Mouse (Mus musculus) lung, adult 18-20 months (tissue): ENCODE results near the gene Lix1l.

ENCODE experiments used
- DNase-seq, 2 experiments: peaks; one replicate each; pipeline ENCODE4 v3.0.0; 2022; ENCODE audit warnings: mixed read lengths in 2 of 2

Lix1l gene

GRCm38 (mm10) chr3:96600639-96601250, at the start of gene Lix1l:
TSS of gene Lix1l (plus strand) at chr3:96601149.
- DNase-seq = peak; percentile 95 to 96

DNA sequence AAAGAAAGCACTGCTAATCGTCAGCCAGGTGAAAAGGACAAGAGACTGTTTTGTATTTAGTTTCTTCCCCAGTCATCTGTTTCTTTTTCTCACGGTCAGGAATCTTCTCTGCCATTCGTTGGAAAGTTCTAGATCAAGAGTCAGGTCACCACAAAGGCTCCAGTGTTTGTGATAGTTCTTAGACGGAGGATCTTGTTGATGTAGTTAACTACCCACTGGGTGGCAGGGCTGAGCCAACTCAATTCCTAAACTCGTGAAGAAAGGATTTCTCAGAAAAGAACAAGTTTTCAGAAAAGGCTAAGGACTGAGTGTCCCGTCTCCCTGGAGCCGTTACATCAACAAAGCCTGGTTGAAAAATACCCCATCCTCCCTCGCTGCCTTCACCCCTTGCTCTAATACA, 49.7 kb upstream of the Lix1l start:
- DNase-seq = peak; percentile 77 to 83

DNA sequence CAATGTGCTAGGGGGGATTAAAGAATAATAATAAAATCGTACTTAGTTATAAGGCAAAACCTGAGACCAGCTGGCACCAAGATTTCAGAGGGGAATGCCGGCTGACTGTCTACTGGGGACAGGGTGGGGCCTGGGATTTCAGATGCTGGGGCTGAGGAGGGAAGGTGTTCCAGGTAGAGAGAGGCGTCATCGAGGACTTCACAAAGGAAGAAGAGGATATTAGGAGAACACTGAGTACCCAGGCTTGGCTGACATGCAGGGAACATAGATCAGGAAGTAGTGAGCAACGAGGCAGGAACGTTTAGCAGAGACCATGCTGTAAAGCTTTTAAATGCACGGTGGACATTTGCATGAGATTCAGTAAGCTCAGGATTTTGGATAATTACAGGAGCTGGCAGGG, 49.1 kb upstream of the Lix1l start:
- DNase-seq = no peak

GRCm38 (mm10) chr3:96553601-96554000, 47.3 kb upstream of the Lix1l start:
- no peak for DNase-seq

- no peak for DNase-seq
Measured at GRCm38 (mm10) chr3:96554251-96554650, 46.7 kb upstream of the Lix1l start.

- peak; percentile 90 to 93 for DNase-seq
Measured at GRCm38 (mm10) chr3:96555041-96555596, 45.8 kb upstream of the Lix1l start.

DNA sequence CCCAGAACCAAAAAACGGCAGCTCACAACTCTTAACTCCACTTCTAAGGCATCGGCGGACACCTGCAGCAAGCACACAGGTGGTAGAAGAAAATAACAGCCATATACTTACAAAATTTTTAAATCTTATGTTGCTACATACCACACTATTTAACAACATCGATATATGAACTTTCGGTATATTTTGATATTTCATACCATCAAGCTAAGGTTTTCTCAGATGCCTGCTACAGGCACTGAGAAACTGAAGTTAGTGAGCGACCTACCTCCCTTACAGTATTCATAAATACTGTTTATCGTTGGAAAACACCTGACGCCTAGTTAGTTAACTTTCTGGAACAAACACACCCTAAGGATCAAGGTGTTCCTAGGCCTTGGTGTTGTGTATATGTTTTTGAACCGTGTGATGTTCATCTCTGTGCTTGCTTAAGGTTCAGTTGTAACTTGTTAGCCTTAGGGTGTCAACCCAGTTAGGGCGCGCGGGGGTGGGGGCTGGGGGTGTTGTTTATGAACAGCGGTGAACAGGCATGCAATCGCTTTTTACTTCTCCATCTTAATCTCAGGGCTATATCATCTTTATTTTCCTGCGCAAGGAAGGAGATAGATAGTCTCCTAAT, 44.8 kb upstream of the Lix1l start:
- DNase-seq = no peak

DNA sequence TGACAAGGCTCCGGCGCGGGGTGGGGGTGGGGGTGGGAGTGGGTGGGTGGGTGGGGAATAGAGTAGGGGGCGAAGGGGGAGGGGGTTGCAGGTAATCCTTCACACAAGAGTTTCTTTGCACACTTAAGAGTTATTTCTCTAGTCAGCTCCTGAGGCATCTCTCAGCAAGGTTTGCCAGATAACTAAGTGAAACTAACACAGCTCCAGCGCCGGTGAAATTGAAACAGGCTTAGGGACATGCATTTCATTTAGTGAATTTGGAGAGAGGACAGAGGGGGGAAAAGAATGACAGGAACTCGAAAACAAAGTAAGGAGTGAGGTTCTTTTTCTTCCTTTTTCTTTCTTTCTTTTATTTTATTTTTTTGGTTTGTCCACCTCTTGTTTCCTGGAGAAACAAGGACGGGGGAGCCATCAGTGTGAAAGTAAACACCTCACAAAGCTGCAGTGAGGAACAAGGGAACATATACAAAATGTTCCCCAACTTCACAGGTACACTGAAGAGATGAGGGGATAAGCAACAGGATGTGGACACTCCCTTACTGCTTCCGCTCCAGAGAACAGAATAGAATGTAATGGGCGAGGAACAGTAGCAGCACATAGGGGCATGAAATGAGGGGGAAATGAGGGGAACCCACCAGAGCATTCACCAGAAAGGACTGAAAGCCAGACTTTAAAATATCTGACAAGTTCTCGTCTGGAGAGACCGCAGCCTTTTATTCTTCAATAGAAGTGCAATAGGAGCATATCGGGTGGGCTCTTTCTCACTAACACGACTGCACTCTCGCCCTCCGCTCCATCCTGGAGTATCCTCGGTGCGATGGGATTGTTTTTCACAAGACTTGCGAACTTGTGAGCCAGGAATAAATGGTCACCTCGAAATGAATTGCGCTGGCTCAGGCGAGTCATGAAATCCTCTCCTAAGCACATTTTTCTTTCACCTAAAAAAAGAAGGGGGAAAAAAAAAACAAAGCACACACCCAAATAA, 44.0 kb upstream of the Lix1l start:
- DNase-seq = no peak

DNA sequence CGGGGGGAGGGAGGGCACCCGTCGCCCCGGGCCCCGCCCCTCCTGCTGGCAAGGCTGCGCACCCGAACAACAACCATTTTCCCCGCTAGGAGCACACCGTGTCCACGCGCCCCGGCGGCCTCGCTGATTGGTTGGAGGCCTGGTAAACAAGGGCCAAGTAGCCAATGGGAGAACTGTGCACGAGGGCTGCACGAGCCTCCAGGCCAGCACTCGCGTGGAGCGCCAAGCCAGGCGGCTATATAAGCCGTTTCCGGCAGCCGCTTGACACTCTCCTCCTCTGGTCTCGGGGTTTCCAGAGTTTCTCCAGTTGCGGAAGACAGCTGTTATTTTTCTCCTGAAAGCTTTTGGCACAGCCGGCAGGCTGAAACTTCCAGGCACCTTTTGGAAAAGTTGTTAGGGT, 43.3 kb upstream of the Lix1l start, which contains the start of gene Txnip:
Gene Txnip (plus strand): TSS at position 264 of the 400 bp plus-strand sequence.
- DNase-seq = peak; percentile 100

DNA sequence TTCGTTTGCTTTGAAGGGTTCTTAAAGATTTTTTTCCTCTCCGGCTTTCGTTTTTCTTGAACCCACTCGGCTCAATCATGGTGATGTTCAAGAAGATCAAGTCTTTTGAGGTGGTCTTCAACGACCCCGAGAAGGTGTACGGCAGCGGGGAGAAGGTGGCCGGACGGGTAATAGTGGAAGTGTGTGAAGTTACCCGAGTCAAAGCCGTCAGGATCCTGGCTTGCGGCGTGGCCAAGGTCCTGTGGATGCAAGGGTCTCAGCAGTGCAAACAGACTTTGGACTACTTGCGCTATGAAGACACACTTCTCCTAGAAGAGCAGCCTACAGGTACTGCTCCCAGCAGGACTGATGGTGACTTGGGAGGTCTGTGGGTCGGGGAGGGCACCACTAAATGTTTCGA, 42.8 kb upstream of the Lix1l start:
- no peak for DNase-seq

- no peak for DNase-seq
Measured at GRCm38 (mm10) chr3:96558668-96559196, 42.2 kb upstream of the Lix1l start.

- DNase-seq = no peak
Measured at GRCm38 (mm10) chr3:96559398-96559910, 41.5 kb upstream of the Lix1l start.

DNA sequence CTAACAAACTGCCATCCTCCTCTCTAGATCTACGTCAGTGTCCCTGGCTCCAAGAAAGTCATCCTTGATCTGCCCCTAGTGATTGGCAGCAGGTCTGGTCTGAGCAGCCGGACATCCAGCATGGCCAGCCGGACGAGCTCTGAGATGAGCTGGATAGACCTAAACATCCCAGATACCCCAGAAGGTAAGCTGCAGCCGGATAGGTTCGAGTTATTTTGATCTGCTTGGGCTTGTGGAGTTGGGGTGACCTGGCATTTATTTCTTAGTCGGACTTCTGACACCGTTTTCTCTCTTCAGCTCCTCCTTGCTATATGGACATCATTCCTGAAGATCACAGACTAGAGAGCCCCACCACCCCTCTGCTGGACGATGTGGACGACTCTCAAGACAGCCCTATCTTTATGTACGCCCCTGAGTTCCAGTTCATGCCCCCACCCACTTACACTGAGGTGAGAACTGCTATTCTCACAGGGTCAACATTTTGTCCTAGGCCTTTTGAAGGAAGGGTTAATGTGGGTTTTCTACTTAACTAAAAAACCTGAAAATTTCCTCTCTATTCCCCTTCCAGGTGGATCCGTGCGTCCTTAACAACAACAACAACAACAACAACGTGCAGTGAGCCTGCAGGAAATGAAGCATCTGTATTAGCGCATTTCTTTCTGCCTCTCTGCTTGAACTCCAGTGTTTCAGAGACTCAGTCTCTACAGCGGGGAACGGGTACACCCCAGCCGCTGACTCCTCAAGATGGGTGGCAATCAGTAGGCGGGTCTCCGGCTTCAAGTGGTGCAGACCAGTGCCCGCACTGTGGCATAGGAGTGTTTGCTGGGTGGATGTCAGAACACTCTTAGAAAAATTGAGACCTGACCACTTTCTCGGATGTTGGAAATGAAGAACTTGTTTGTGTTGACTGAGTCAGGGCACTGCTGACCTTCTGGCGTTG, 40.8 kb upstream of the Lix1l start:
- DNase-seq = no peak

DNA sequence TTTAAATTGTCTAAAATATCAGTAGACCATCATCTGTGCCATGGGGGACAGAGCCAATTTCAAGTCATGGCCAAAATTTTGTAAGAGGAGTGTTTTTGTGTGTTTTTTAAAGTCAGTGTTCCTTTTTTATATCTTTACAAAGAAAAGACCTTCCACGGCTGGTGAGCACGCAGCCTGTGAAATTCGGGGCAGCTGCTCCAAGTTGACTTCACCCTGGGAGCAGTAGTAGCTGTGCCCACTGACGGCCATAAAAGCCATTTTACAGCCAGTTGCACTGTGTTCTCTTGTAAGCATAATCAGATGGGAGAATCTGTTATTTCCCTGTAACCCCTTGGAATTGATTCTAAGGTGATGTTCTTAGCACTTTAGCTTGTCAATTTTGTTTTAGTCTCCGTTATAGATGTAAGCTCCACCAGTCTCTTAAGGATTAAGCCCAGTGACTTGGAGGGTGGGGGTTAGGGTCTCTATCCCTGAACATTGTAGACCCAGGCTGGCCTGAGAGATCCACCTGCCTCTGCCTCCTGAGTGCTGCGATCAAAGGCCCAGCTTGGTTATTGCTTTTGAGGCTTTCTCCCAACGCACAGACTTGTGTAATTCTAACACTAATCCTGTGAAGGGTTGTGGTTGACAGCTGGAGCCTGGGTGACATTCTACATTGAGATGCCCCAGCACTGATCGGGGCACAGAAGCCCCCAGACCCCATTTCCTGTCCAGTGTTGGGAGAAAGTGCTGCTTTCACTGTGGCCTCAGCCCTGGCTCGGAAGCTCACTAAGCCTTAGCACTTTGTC, 39.9 kb upstream of the Lix1l start:
- DNase-seq = no peak

DNA sequence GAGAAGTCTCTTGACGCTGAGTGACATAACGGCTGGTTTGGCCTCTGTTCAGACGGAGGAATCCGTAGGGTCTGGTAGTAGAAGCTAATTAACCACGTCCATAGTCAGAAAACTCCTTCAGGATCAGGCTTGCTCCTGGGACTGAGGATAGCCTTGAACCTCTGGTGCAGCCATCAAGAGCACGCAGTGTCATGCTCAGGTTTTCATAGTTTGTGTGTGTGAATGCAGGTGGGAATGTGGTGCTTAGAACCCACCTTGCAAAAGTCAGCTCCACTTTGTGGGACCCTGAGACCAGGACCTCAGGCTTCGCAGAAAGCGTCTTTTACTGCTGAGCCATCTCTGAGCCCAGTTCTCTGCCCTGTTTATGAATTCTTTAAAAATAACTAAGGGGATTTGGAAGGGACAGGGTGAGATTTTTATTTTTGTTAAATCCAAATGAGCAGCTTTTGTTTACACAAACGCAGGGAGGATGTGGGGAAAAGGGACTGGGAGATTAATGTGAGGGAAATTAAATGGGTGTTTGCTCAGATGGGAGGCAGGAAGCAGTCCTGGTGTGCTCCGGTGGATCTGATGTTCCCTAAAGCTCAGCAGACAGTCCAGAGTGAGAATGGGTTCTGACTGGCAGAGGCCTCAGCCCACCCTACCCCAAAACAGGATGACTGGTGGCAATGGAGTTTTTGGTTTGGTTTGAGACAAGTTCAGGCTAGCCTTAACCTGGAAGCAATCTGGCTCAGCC, 38.8 kb upstream of the Lix1l start:
- DNase-seq = no peak

GRCm38 (mm10) chr3:96563267-96563666, 37.7 kb upstream of the Lix1l start:
- no peak for DNase-seq

GRCm38 (mm10) chr3:96563911-96564632, 36.9 kb upstream of the Lix1l start:
- peak; percentile 80 to 88 for DNase-seq

DNA sequence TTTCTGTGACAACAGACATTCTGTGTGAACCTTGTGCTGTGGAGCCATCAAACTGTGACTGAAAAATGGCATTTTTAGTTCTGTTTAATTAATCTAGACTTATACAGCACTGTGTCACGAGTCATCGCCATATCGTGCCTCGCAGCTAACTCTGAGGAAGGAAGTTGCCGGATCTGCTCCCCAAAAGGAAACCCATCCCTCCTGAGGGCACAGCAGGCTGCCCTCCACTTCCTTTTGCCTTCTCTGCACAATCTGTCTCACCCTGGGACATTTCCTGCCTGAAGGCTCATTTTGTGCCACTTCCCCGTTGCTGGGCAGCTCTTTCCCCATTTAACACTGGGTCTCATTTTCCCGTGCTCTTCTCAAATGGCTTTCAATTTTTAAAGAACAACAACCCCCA, 36.3 kb upstream of the Lix1l start:
- DNase-seq = peak; percentile 80 to 82

DNA sequence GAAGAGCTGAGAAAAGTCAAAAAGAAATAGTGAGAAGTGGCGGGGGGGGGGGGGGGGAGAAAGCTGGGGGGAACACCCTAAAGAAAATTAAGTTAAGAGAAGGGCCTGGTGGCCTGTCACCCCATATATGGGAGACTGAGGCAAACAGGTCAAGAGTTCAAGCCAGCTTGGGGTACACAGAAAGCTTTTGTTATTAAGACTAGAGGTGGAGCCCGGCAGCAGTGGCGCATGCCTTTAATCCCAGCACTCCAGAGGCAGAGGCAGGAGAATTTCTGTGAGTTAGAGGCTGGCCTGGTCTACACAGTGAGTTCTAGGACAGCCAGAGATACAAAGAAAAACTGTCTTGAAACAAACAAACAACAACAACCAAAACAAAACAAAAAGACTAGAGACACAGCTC, 35.8 kb upstream of the Lix1l start:
- DNase-seq = no peak
